Mouse (Mus musculus) right cerebral cortex, adult 2 months (tissue): ENCODE results near the gene Lix1.

Experiments used
- DNase-seq, 2 experiments: peaks; one replicate each; pipeline ENCODE4 v3.0.0; 2021 to 2022; ENCODE audit warnings: low spot score in 2 of 2

The Lix1 gene

GRCm38 (mm10) chr17:17402222-17403004 is at the start of gene Lix1:
Gene Lix1, plus strand, starts transcription at chr17:17402672.
- peak; percentile 76 to 86 for DNase-seq

- no peak for DNase-seq
Measured at GRCm38 (mm10) chr17:17373550-17373917, 28.9 kb upstream of the Lix1 start.

- DNase-seq: peak; percentile 91 to 96
Measured at GRCm38 (mm10) chr17:17373918-17374910, 28.3 kb upstream of the Lix1 start, which contains the start of gene Riok2. Gene Riok2, plus strand, starts transcription at chr17:17374309.

GRCm38 (mm10) chr17:17375581-17375980 is 26.9 kb upstream of the Lix1 start:
- DNase-seq: no peak

GRCm38 (mm10) chr17:17383703-17384102 is 18.8 kb upstream of the Lix1 start:
- DNase-seq: no peak

- no peak for DNase-seq
Measured at GRCm38 (mm10) chr17:17384502-17384901, 18.0 kb upstream of the Lix1 start.

- DNase-seq: no peak
Measured at GRCm38 (mm10) chr17:17386117-17386516, 16.4 kb upstream of the Lix1 start.

GRCm38 (mm10) chr17:17391823-17392222 is 10.6 kb upstream of the Lix1 start:
- no peak for DNase-seq

- DNase-seq: peak in 1 of 2 experiments; percentile 26
Measured at GRCm38 (mm10) chr17:17392863-17393262, 9.6 kb upstream of the Lix1 start.

- no peak for DNase-seq
Measured at GRCm38 (mm10) chr17:17393300-17393699, 9.2 kb upstream of the Lix1 start.

- DNase-seq: peak; percentile 91 to 95
Measured at GRCm38 (mm10) chr17:17394336-17394735, 8.1 kb upstream of the Lix1 start.

GRCm38 (mm10) chr17:17396869-17397268 is 5.6 kb upstream of the Lix1 start:
- no peak for DNase-seq

- no peak for DNase-seq
Measured at GRCm38 (mm10) chr17:17398664-17399063, 3.8 kb upstream of the Lix1 start.

- peak; percentile 23 to 30 for DNase-seq
Measured at GRCm38 (mm10) chr17:17403038-17403437, 566 bp downstream of the Lix1 start.

GRCm38 (mm10) chr17:17403578-17404112 is 1.2 kb downstream of the Lix1 start:
- no peak for DNase-seq

- DNase-seq: peak; percentile 27 to 37
Measured at GRCm38 (mm10) chr17:17404811-17405544, 2.5 kb downstream of the Lix1 start.

GRCm38 (mm10) chr17:17405606-17406005 is 3.1 kb downstream of the Lix1 start:
- no peak for DNase-seq

GRCm38 (mm10) chr17:17408137-17408536 is 5.7 kb downstream of the Lix1 start:
- no peak for DNase-seq

GRCm38 (mm10) chr17:17408720-17409478 is 6.4 kb downstream of the Lix1 start:
- no peak for DNase-seq

GRCm38 (mm10) chr17:17409601-17410000 is 7.1 kb downstream of the Lix1 start:
- no peak for DNase-seq

- no peak for DNase-seq
Measured at GRCm38 (mm10) chr17:17411443-17411842, 9.0 kb downstream of the Lix1 start.
